24 mouse cellular contexts compared by ENCODE assay signal in the genomic region with DNA sequence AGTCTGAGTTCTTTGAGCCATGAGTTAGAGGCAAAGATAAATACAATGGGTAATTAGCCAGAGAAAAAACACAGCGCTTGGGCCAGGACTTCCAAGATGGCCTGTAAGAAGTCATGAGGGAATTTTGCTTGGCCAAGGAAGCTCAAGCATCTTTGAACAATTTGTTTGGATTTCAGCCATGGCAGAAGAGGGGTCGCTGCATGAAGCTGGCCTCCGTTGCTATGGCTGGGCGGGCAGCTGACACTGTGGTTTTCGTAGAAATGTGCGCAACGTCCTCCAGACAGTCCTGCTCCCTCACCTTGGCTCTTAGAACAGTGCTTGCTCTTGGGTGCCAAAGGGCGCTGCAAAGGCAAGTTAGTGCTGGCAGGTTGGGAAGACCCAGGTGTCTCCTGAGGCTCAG. TPM values are rescaled to one million over a fixed set of nuclear protein-coding genes. Genes with fewer than 3 reads are reported as not detected.
DNase-seq lines count a peak whose midpoint lies in the region; ATAC-seq lines count a peak whose summit lies in the region.
"Had no signal": no experiment of that assay in that cellular context is flagged by ENCODE, and none has a peak within 500 bp of the region (broad histone marks: within the 10 kb centered on the region; RNA-seq: fewer than 3 reads in every experiment).

No protein-coding gene starts in this region.

- H3K4me1 ChIP-seq in hindbrain, embryonic 14.5 days (replicated peaks; ENCODE audit: control insufficient read depth, insufficient read depth, low read length): peaks cover 28% of the 10 kb centered on the region
- H3K4me1 ChIP-seq in hindbrain, embryonic 16.5 days (ENCODE audit: control insufficient read depth, insufficient read depth, low read depth, low read length): peaks cover 19% of the 10 kb centered on the region
- H3K4me1 ChIP-seq in midbrain, embryonic 12.5 days: peaks cover 25% of the 10 kb centered on the region
- peaks cover 29% of the 10 kb centered on the region for H3K4me1 ChIP-seq in midbrain, embryonic 14.5 days (ENCODE audit: control insufficient read depth, insufficient read depth, low read length)
- peaks cover 22% of the 10 kb centered on the region for H3K4me1 ChIP-seq in forebrain, embryonic 16.5 days (replicated peaks; ENCODE audit: control insufficient read depth, insufficient read depth, low read length)

- 79% methylated on average over 8 of the region's 8 CpGs for WGBS in hindbrain, embryonic 14.5 days
- 71% methylated on average over 8 of the region's 8 CpGs for WGBS in hindbrain, embryonic 16.5 days
- 75% methylated on average over 8 of the region's 8 CpGs for WGBS in midbrain, embryonic 12.5 days
- WGBS in midbrain, embryonic 14.5 days: 75% methylated on average over 8 of the region's 8 CpGs
- WGBS in forebrain, embryonic 16.5 days: 69% methylated on average over 8 of the region's 8 CpGs

- H3K27ac ChIP-seq in hindbrain, embryonic 14.5 days: peak overlapping the region; percentile 32; the same call in 1 of the 2 replicates
- H3K27ac ChIP-seq in hindbrain, embryonic 16.5 days (ENCODE audit: low read depth, low read length): no peak overlapping the region
- no peak overlapping the region for H3K27ac ChIP-seq in midbrain, embryonic 12.5 days (replicated peaks)
- no peak overlapping the region for H3K27ac ChIP-seq in midbrain, embryonic 14.5 days (replicated peaks; ENCODE audit: low read depth, low read length)
- H3K27ac ChIP-seq in forebrain, embryonic 16.5 days (ENCODE audit: low read length): 0 out of 2 replicates have a peak overlapping the region, but pooled peaks have one; percentile 30
- H3K27ac ChIP-seq: embryonic facial prominence, embryonic 15.5 days; layer of hippocampus, adult 2 months; macrophage had no signal

- no peaks in the 10 kb centered on the region for H3K9me3 ChIP-seq in hindbrain, embryonic 14.5 days (ENCODE audit: control insufficient read depth, low read length)
- H3K9me3 ChIP-seq in hindbrain, embryonic 16.5 days (ENCODE audit: control insufficient read depth, low read length): no peaks in the 10 kb centered on the region
- no peaks in the 10 kb centered on the region for H3K9me3 ChIP-seq in midbrain, embryonic 12.5 days
- H3K9me3 ChIP-seq in midbrain, embryonic 14.5 days (ENCODE audit: control insufficient read depth, low read length): no peaks in the 10 kb centered on the region
- H3K9me3 ChIP-seq in forebrain, embryonic 16.5 days (ENCODE audit: control insufficient read depth, low read length): no peaks in the 10 kb centered on the region
- H3K9me3 ChIP-seq: embryonic facial prominence, embryonic 15.5 days had no signal

- DNase-seq in cerebellum, postnatal 10 days: peak; percentile 80 to 82
- DNase-seq in cerebellum, postnatal 36 days: no peak
- DNase-seq in hindbrain, embryonic 14.5 days (ENCODE audit: low spot score): no peak
- no peak for DNase-seq in midbrain, embryonic 14.5 days
- DNase-seq in layer of hippocampus, adult 9-11 months: no peak
- DNase-seq: adrenal gland, adult 8-10 months; cerebellum, adult 11-12 months; gastrocnemius, postnatal 25 days; heart, adult 18-20 months; heart, postnatal 4 days; kidney, adult 18-20 months; kidney, postnatal 25 days; liver, postnatal 0 days; thymus, adult 18-20 months; thymus, postnatal 36 days had no signal

- H3K36me3 ChIP-seq in hindbrain, embryonic 14.5 days (replicated peaks; ENCODE audit: control insufficient read depth, insufficient read depth): no peaks in the 10 kb centered on the region
- no peaks in the 10 kb centered on the region for H3K36me3 ChIP-seq in hindbrain, embryonic 16.5 days (ENCODE audit: control insufficient read depth, insufficient read depth, low read length)
- H3K36me3 ChIP-seq in midbrain, embryonic 12.5 days: no peaks in the 10 kb centered on the region
- H3K36me3 ChIP-seq in midbrain, embryonic 14.5 days (ENCODE audit: control insufficient read depth, insufficient read depth, low read length): no peaks in the 10 kb centered on the region
- no peaks in the 10 kb centered on the region for H3K36me3 ChIP-seq in forebrain, embryonic 16.5 days (ENCODE audit: control insufficient read depth, insufficient read depth)
- H3K36me3 ChIP-seq: embryonic facial prominence, embryonic 15.5 days had no signal

- H3K9ac ChIP-seq in hindbrain, embryonic 14.5 days: no peak overlapping the region
- no peak overlapping the region for H3K9ac ChIP-seq in hindbrain, embryonic 16.5 days (ENCODE audit: low read depth, low read length)
- H3K9ac ChIP-seq in midbrain, embryonic 12.5 days (replicated peaks): no peak overlapping the region
- H3K9ac ChIP-seq in midbrain, embryonic 14.5 days (replicated peaks; ENCODE audit: low read length): no peak overlapping the region
- no peak overlapping the region for H3K9ac ChIP-seq in forebrain, embryonic 16.5 days (replicated peaks; ENCODE audit: low read depth, low read length)
- H3K9ac ChIP-seq: embryonic facial prominence, embryonic 15.5 days; liver, postnatal 0 days had no signal

- no peak for ATAC-seq in hindbrain, embryonic 14.5 days (ENCODE audit: low FRiP score)
- ATAC-seq in hindbrain, embryonic 16.5 days: no peak
- ATAC-seq in midbrain, embryonic 12.5 days (ENCODE audit: low FRiP score, low read depth): no peak
- ATAC-seq in midbrain, embryonic 14.5 days (ENCODE audit: low FRiP score, low TSS enrichment): no peak
- no peak for ATAC-seq in forebrain, embryonic 16.5 days
- ATAC-seq: activated CD4-positive, CD25-positive, alpha-beta regulatory T cell, adult 4 months; inflammation-experienced regulatory T-cells, adult 6 months; liver, postnatal 0 days; lung, postnatal 0 days had no signal

- H3K4me3 ChIP-seq in hindbrain, embryonic 14.5 days (replicated peaks; ENCODE audit: low read length): no peak overlapping the region
- H3K4me3 ChIP-seq in hindbrain, embryonic 16.5 days (ENCODE audit: low read length): no peak overlapping the region
- no peak overlapping the region for H3K4me3 ChIP-seq in midbrain, embryonic 12.5 days
- no peak overlapping the region for H3K4me3 ChIP-seq in midbrain, embryonic 14.5 days (replicated peaks; ENCODE audit: low read depth, low read length)
- no peak overlapping the region for H3K4me3 ChIP-seq in forebrain, embryonic 16.5 days (replicated peaks; ENCODE audit: low read length)
- H3K4me3 ChIP-seq: embryonic facial prominence, embryonic 15.5 days; layer of hippocampus, adult 2 months had no signal

- H3K27me3 ChIP-seq in hindbrain, embryonic 14.5 days (ENCODE audit: control insufficient read depth, insufficient read depth, low read length): no peaks in the 10 kb centered on the region
- no peaks in the 10 kb centered on the region for H3K27me3 ChIP-seq in hindbrain, embryonic 16.5 days (replicated peaks; ENCODE audit: control insufficient read depth, insufficient read depth, low read length)
- peaks cover 16% of the 10 kb centered on the region for H3K27me3 ChIP-seq in midbrain, embryonic 12.5 days
- H3K27me3 ChIP-seq in midbrain, embryonic 14.5 days (ENCODE audit: control insufficient read depth, insufficient read depth, low read length): no peaks in the 10 kb centered on the region
- no peaks in the 10 kb centered on the region for H3K27me3 ChIP-seq in forebrain, embryonic 16.5 days (replicated peaks; ENCODE audit: control insufficient read depth, insufficient read depth, low read length)
- H3K27me3 ChIP-seq: embryonic facial prominence, embryonic 15.5 days had no signal

- no peak overlapping the region for H3K4me2 ChIP-seq in hindbrain, embryonic 14.5 days (replicated peaks)
- H3K4me2 ChIP-seq in hindbrain, embryonic 16.5 days (ENCODE audit: low read length): no peak overlapping the region
- H3K4me2 ChIP-seq in midbrain, embryonic 12.5 days (replicated peaks): peak overlapping the region; percentile 19; the same call in 1 of the 2 replicates
- no peak overlapping the region for H3K4me2 ChIP-seq in midbrain, embryonic 14.5 days (ENCODE audit: low read length)
- H3K4me2 ChIP-seq in forebrain, embryonic 16.5 days (ENCODE audit: low read length): no peak overlapping the region
- H3K4me2 ChIP-seq: embryonic facial prominence, embryonic 15.5 days had no signal

RNA-seq across cellular contexts. Expression of a gene that starts 25.9 kb away (rescaled TPM):
- 5.9 and 6.1 TPM in 2 replicates for polyA plus RNA-seq in hindbrain, embryonic 14.5 days (2014; fragmentation: Nextera tagmentation; extraction: Ambion mirVana)
- 4.3 and 4.4 TPM in 2 replicates for polyA plus RNA-seq in hindbrain, embryonic 16.5 days (2015; fragmentation: Nextera tagmentation; extraction: Ambion mirVana)
- 5.8 TPM in 2 replicates for polyA plus RNA-seq in midbrain, embryonic 12.5 days (2016; fragmentation: Nextera tagmentation; extraction: Ambion mirVana)
- 6.6 and 7.2 TPM in 2 replicates for polyA plus RNA-seq in midbrain, embryonic 14.5 days (2014; fragmentation: Nextera tagmentation; extraction: Ambion mirVana)
- 5.0 and 5.5 TPM in 2 replicates for polyA plus RNA-seq in forebrain, embryonic 16.5 days (2015; fragmentation: Nextera tagmentation; extraction: Ambion mirVana)

Comparison
In these comparisons a context has a peak if more than half of its experiments do, and no peak if none do; other contexts are left out.
1. DNase-seq: peak in cerebellum, postnatal 10 days (2 of 2); none in cerebellum, postnatal 36 days (0 of 2), hindbrain, embryonic 14.5 days (single experiment), midbrain, embryonic 14.5 days (single experiment) and layer of hippocampus, adult 9-11 months (single experiment).
2. H3K27ac ChIP-seq: peak in hindbrain, embryonic 14.5 days (single experiment) and forebrain, embryonic 16.5 days (single experiment); none in hindbrain, embryonic 16.5 days (single experiment), midbrain, embryonic 12.5 days (single experiment) and midbrain, embryonic 14.5 days (single experiment).